Mouse (Mus musculus): Measurements from ENCODE around the gene Setd3. TPM values are rescaled to one million over a fixed set of nuclear protein-coding genes. Genes with fewer than 3 reads are reported as not detected.
A peak's percentile ranks its signal among the peaks of the same experiment; 100 is the strongest.

Gene Setd3
- total and polyA plus RNA-seq, 3 experiments, result 18.8 to 114 (median 95.0) TPM

GRCm38 (mm10) chr12:108221712-108222111, 42.6 kb upstream of the Setd3 start:
- peaks cover 94% of the 10 kb centered on the region for H3K9me3 ChIP-seq (replicated peaks)
- no peaks in the 10 kb centered on the region for H3K36me3 ChIP-seq (replicated peaks)
- TF ChIP-seq TAL1 (conservative IDR thresholded peaks at IDR 0.05; ENCODE audit: low read depth, low read length) (no peak), GATA2 (IDR thresholded peaks at IDR 0.05; ENCODE audit: borderline replicate concordance, low read depth, low read length) (no peak), POLR2AphosphoS5 (IDR thresholded peaks at IDR 0.05; ENCODE audit: insufficient replicate concordance, low read depth, low read length) (no peak), GATA1 (IDR thresholded peaks at IDR 0.05; ENCODE audit: borderline replicate concordance, low read length) (no peak), CTCF (IDR thresholded peaks at IDR 0.05; ENCODE audit: low read depth, low read length) (no peak)
- H3K4me3 ChIP-seq (ENCODE audit: low read depth, low read length), result no peak overlapping the region
- ATAC-seq (ENCODE audit: extremely low read depth, insufficient number of reproducible peaks, low FRiP score, poor library complexity, severe bottlenecking) (no peak), DNase-seq (ENCODE audit: low spot score) (no peak)
- H3K4me1 ChIP-seq (ENCODE audit: insufficient read depth, low read depth, low read length), result no peaks in the 10 kb centered on the region; the same call in 1 of the 2 replicates
- H3K27me3 ChIP-seq (ENCODE audit: insufficient read depth, low read length), result no peaks in the 10 kb centered on the region; the same call in 1 of the 2 replicates

- DNase-seq (ENCODE audit: low spot score) (no peak), ATAC-seq (ENCODE audit: extremely low read depth, insufficient number of reproducible peaks, low FRiP score, poor library complexity, severe bottlenecking) (no peak)
- no peaks in the 10 kb centered on the region; the same call in 1 of the 2 replicates for H3K27me3 ChIP-seq (ENCODE audit: insufficient read depth, low read length)
- no peak overlapping the region for H3K4me3 ChIP-seq (ENCODE audit: low read depth, low read length)
- no peaks in the 10 kb centered on the region for H3K36me3 ChIP-seq (replicated peaks)
- no peaks in the 10 kb centered on the region; the same call in 1 of the 2 replicates for H3K4me1 ChIP-seq (ENCODE audit: insufficient read depth, low read depth, low read length)
- TF ChIP-seq GATA2 (IDR thresholded peaks at IDR 0.05; ENCODE audit: borderline replicate concordance, low read depth, low read length) (no peak), CTCF (IDR thresholded peaks at IDR 0.05; ENCODE audit: low read depth, low read length) (no peak), TAL1 (conservative IDR thresholded peaks at IDR 0.05; ENCODE audit: low read depth, low read length) (no peak), POLR2AphosphoS5 (IDR thresholded peaks at IDR 0.05; ENCODE audit: insufficient replicate concordance, low read depth, low read length) (no peak), GATA1 (IDR thresholded peaks at IDR 0.05; ENCODE audit: borderline replicate concordance, low read length) (no peak)
- H3K9me3 ChIP-seq (replicated peaks), result peaks cover 94% of the 10 kb centered on the region
Measured at GRCm38 (mm10) chr12:108221206-108221605, 42.1 kb upstream of the Setd3 start.

DNA sequence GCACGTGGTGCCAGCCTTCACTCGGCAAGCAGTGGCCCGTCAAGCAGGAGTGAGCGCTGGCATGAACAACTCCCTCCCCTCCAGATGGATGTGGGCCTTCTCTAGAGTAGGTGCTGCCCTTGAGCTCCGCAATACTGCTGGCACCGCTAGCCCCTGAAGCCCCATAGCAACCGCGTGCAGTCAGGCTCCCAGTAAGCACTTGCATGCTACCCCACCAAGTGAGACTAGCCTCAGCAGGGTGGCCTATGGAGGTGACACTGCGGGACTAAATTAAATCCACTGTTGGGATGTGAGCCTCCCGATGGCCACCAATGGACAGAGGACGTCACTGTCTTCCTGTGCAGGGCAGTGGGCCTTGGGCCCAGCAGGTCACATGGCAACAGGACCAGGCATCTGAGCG, 41.5 kb upstream of the Setd3 start:
- no peak for TF ChIP-seq TAL1 (conservative IDR thresholded peaks at IDR 0.05; ENCODE audit: low read depth, low read length)
- no peak for TF ChIP-seq GATA1 (IDR thresholded peaks at IDR 0.05; ENCODE audit: borderline replicate concordance, low read length)
- no peak for TF ChIP-seq CTCF (IDR thresholded peaks at IDR 0.05; ENCODE audit: low read depth, low read length)
- Histone ChIP-seq H3K27me3 (ENCODE audit: insufficient read depth, low read length) (no peaks in the 10 kb centered on the region), H3K9me3 (replicated peaks) (peaks cover 92% of the 10 kb centered on the region), H3K36me3 (replicated peaks) (no peaks in the 10 kb centered on the region), H3K4me3 (ENCODE audit: low read depth, low read length) (peak overlapping the region; percentile 3; the same call in 1 of the 2 replicates), H3K4me1 (ENCODE audit: insufficient read depth, low read depth, low read length) (no peaks in the 10 kb centered on the region)
- no peak for ATAC-seq (ENCODE audit: extremely low read depth, insufficient number of reproducible peaks, low FRiP score, poor library complexity, severe bottlenecking)
- no peak for DNase-seq (ENCODE audit: low spot score)

GRCm38 (mm10) chr12:108219825-108220616, 40.9 kb upstream of the Setd3 start:
- DNase-seq (ENCODE audit: low spot score), result no peak
- ATAC-seq (ENCODE audit: extremely low read depth, insufficient number of reproducible peaks, low FRiP score, poor library complexity, severe bottlenecking), result no peak
- no peak overlapping the region; the same call in 1 of the 2 replicates for H3K4me3 ChIP-seq (ENCODE audit: low read depth, low read length)
- H3K27me3 ChIP-seq (ENCODE audit: insufficient read depth, low read length), result no peaks in the 10 kb centered on the region; the same call in 1 of the 2 replicates
- H3K9me3 ChIP-seq (replicated peaks), result peaks cover 92% of the 10 kb centered on the region
- no peak for TF ChIP-seq POLR2AphosphoS5 (IDR thresholded peaks at IDR 0.05; ENCODE audit: insufficient replicate concordance, low read depth, low read length)
- no peak for TF ChIP-seq GATA2 (IDR thresholded peaks at IDR 0.05; ENCODE audit: borderline replicate concordance, low read depth, low read length)
- no peak for TF ChIP-seq GATA1 (IDR thresholded peaks at IDR 0.05; ENCODE audit: borderline replicate concordance, low read length)
- TF ChIP-seq TAL1 (conservative IDR thresholded peaks at IDR 0.05; ENCODE audit: low read depth, low read length), result no peak
- H3K4me1 ChIP-seq (ENCODE audit: insufficient read depth, low read depth, low read length), result no peaks in the 10 kb centered on the region
- H3K36me3 ChIP-seq (replicated peaks), result no peaks in the 10 kb centered on the region

- H3K4me3 ChIP-seq (ENCODE audit: low read depth, low read length), result no peak overlapping the region; the same call in 1 of the 2 replicates
- TF ChIP-seq GATA2 (IDR thresholded peaks at IDR 0.05; ENCODE audit: borderline replicate concordance, low read depth, low read length), result no peak
- TF ChIP-seq GATA1 (IDR thresholded peaks at IDR 0.05; ENCODE audit: borderline replicate concordance, low read length), result no peak
- TF ChIP-seq CTCF (IDR thresholded peaks at IDR 0.05; ENCODE audit: low read depth, low read length), result no peak
- TF ChIP-seq TAL1 (conservative IDR thresholded peaks at IDR 0.05; ENCODE audit: low read depth, low read length), result no peak
- TF ChIP-seq POLR2AphosphoS5 (IDR thresholded peaks at IDR 0.05; ENCODE audit: insufficient replicate concordance, low read depth, low read length), result no peak
- H3K9me3 ChIP-seq (replicated peaks), result peaks cover 92% of the 10 kb centered on the region
- H3K27me3 ChIP-seq (ENCODE audit: insufficient read depth, low read length), result no peaks in the 10 kb centered on the region; the same call in 1 of the 2 replicates
- no peaks in the 10 kb centered on the region for H3K36me3 ChIP-seq (replicated peaks)
- no peak for DNase-seq (ENCODE audit: low spot score)
- ATAC-seq (ENCODE audit: extremely low read depth, insufficient number of reproducible peaks, low FRiP score, poor library complexity, severe bottlenecking), result no peak
- no peaks in the 10 kb centered on the region for H3K4me1 ChIP-seq (ENCODE audit: insufficient read depth, low read depth, low read length)
Measured at GRCm38 (mm10) chr12:108219163-108219562, 40.0 kb upstream of the Setd3 start.

GRCm38 (mm10) chr12:108217572-108217971, 38.5 kb upstream of the Setd3 start:
- Histone ChIP-seq H3K4me1 (ENCODE audit: insufficient read depth, low read depth, low read length) (no peaks in the 10 kb centered on the region), H3K4me3 (ENCODE audit: low read depth, low read length) (no peak overlapping the region), H3K9me3 (replicated peaks) (peaks cover 91% of the 10 kb centered on the region), H3K36me3 (replicated peaks) (no peaks in the 10 kb centered on the region), H3K27me3 (ENCODE audit: insufficient read depth, low read length) (no peaks in the 10 kb centered on the region; the same call in 1 of the 2 replicates)
- no peak for DNase-seq (ENCODE audit: low spot score)
- no peak for ATAC-seq (ENCODE audit: extremely low read depth, insufficient number of reproducible peaks, low FRiP score, poor library complexity, severe bottlenecking)
- no peak for TF ChIP-seq GATA1 (IDR thresholded peaks at IDR 0.05; ENCODE audit: borderline replicate concordance, low read length)
- no peak for TF ChIP-seq CTCF (IDR thresholded peaks at IDR 0.05; ENCODE audit: low read depth, low read length)
- no peak for TF ChIP-seq POLR2AphosphoS5 (IDR thresholded peaks at IDR 0.05; ENCODE audit: insufficient replicate concordance, low read depth, low read length)
- no peak for TF ChIP-seq TAL1 (conservative IDR thresholded peaks at IDR 0.05; ENCODE audit: low read depth, low read length)
- TF ChIP-seq GATA2 (IDR thresholded peaks at IDR 0.05; ENCODE audit: borderline replicate concordance, low read depth, low read length), result no peak
